Mouse (Mus musculus): Measurements from ENCODE around the gene Vps33b. TPM values are rescaled to one million over a fixed set of nuclear protein-coding genes. Genes with fewer than 3 reads are reported as not detected.
"Not testable (repeated sequence)": the region's sequence is repeated elsewhere in the genome, so short reads cannot be mapped to it uniquely, and the experiment has no call there.

Gene Vps33b
- total RNA-seq, 4 experiments from 2014 or later = 2.7 to 3.6 (median 3.3) TPM

DNA sequence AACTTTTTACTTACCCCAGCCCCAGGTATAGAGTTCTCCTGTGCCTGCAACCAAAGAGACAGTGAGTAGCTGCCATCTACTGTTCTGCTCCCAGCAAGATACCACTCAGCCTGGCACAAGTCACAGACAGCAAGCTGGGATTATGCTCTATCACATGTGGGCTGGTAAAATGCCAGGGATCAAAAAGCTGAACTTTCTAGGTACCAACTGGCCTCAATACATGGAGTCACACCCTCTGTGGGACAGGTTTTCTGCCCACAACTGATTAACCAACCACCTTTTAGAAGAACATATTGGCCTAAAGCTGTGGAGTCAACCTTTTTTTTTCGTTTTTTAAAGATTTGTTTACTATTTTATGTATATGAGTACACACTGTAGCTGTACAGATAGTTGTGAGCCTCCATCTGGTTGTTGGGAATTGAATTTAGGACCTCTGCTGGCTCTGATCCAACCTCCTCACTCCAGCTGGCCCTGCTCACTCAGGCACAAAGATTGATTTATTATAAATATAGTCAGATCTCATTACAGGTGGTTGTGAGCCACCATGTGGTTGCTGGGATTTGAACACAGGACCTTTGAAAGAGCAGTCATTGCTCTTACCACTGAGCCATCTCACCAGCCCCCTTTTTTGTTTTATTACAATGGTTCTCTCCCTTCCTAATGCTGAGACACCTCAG lies 48.1 kb downstream of the Vps33b start:
- no peak for DNase-seq (ENCODE audit: low spot score in 2 of 2)

DNA sequence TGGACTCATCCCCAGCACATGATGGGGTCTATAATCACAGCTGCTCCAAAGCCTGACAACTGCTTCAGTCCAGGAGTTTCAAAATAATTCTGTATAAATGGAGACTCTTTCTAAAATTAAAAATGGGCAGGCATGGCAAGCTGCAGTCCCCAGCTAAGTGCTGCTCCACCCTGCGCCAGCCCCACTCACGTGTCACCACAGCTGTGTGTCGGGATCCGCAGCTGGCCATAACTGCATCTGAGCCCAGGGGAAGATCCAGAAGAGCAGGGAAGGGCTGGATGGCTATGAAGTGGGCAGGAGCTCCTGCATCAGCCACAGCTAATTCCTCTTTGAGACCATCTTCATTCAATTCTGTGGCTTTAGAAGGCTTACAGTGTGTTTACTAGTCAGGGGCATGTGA lies 49.2 kb downstream of the Vps33b start:
- DNase-seq (ENCODE audit: low spot score in 2 of 2) = no peak

- DNase-seq (ENCODE audit: low spot score in 2 of 2) = no peak
Measured at GRCm38 (mm10) chr7:80319846-80320496, 50.5 kb downstream of the Vps33b start.

GRCm38 (mm10) chr7:80323336-80323735 lies 53.9 kb downstream of the Vps33b start:
- DNase-seq (ENCODE audit: low spot score in 2 of 2) = no peak

- DNase-seq (ENCODE audit: low spot score in 2 of 2) = peak; percentile 88
Measured at GRCm38 (mm10) chr7:80324043-80324815, 54.8 kb downstream of the Vps33b start, which contains the start of gene Rccd1. Gene Rccd1, minus strand, starts transcription at chr7:80324454.

- DNase-seq (ENCODE audit: low spot score in 2 of 2) = not testable (repeated sequence)
Measured at GRCm38 (mm10) chr7:80324816-80325119, 55.3 kb downstream of the Vps33b start.

- DNase-seq (ENCODE audit: low spot score in 2 of 2) = no peak
Measured at GRCm38 (mm10) chr7:80325292-80325868, 55.9 kb downstream of the Vps33b start.

GRCm38 (mm10) chr7:80326076-80326475 lies 56.6 kb downstream of the Vps33b start:
- DNase-seq (ENCODE audit: low spot score in 2 of 2) = no peak

GRCm38 (mm10) chr7:80330278-80330677 lies 60.8 kb downstream of the Vps33b start:
- no peak for DNase-seq (ENCODE audit: low spot score in 2 of 2)

- no peak for DNase-seq (ENCODE audit: low spot score in 2 of 2)
Measured at GRCm38 (mm10) chr7:80331433-80331832, 62.0 kb downstream of the Vps33b start.

DNA sequence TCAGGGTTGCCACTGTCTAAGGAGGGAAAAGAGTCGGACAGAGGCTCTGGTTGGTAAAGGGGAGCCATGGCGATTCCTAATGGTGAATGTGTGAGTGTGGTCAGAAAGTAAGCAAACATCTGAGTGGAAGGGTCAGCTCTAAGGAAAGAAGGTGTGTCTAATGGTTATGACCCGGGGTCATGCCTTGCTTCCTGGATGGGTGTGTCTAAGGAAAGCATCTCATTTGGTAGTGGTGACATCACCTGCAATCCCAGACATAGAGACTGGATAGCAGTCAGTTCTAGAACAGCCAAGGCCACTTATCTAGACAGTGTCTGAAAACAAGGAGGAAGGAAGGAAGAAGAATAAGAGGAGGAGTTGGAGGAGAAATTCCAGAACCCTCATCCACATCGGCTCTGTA lies 65.4 kb downstream of the Vps33b start:
- DNase-seq (ENCODE audit: low spot score in 2 of 2) = no peak

DNA sequence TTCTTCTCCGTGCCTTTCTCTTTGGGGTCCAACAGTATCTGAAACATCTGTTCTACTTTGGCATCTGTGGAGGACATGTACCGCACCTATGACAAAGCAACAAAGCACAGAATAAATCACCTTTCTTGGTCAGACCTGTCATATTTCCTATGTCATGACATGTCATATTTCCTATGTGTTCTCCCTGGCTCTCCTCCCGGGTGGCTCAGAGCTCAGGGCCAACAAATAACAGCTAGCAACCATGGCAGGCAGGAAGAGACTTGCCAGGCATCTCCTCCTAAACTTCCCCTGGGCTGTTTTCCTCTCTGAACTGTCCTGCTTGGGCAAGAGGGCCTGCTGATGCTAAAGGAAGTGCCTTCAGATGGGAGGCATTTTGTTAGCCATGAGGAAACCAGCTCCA lies 67.5 kb downstream of the Vps33b start:
- no peak for DNase-seq (ENCODE audit: low spot score in 2 of 2)

DNA sequence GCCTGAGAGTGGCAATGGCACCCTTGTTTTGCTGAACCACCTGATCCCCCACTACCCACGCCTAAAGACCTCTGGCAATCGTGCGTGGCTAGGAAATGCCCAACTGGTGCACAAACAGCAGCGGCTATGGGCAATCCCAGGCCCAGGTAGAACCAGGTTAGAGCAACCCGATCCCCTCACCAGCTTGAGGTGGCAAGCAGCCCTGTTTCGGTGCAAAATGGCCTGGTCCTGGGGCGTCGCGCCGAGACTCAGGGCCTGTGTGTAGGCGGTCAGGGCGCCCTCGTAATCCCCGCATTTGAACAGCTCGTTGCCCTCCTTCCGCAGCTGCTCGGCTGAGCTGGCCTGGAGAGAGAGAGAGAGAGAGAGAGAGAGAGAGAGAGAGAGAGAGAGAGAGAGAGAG lies 69.9 kb downstream of the Vps33b start:
- DNase-seq (ENCODE audit: low spot score in 2 of 2) = peak in 1 of 2 experiments; percentile 40

DNA sequence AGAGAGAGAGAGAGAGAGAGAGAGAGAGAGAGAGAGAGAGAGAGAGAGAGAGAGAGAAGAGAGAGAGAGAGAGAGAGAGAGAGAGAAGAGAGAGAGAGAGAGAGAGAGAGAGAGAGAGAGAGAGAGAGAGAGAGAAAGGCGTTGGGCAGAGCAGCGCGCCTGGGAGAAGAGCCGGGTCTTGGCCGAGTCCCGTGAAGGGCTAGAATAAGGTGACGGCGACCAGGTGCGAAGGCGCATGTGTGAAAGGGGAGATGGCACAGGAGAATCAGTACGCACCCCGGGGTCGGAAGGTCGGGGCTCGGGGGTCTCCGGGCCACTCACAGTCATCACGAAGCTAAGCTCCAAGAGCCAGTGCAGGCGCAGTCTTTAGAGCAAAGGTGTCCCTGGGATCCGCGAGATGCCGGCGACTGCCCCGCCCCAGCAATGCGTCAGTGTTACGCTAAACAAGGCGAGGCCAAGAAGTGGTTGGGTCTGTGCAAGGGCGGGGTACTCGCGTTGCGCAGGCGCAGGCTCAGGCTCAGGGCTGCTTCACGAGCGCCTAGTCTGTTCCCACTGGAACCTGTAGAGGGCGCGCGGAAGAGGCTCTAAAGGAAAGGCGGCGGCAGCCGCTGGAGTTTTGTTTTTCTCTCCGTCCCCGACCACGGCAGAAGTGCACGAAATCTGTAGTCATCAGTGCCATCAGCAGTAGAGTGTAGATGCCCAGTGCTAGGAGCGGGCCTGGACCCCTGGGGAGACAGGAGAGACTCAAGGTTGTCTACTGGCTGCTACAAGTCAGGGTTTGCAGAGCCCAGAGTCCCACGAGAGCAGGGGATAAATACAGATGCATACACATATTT lies 70.6 kb downstream of the Vps33b start:
- DNase-seq (ENCODE audit: low spot score in 2 of 2) = peak; percentile 95 to 97

DNA sequence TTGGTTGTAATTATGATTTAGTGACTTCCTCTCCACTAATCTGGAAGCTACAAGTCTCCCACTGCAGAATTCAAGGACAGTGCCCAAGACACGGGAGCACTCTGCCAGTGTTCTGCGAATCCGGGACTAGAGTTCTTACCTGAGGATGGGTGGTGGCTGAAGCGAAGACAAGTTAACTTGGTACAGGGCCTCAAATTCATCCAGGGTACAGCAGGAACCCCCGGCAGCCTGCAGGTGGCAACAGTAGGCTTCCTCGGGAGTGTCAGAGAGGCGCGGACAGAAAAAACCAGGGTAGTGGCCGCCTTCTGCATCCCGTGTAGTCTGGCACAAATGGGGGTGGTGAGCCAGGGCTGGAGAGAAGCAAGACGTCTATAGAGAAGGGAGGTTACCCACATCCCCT lies 71.3 kb downstream of the Vps33b start, which contains the start of gene Unc45a:
Gene Unc45a, minus strand, starts transcription at position 213 of the 400 bp plus-strand sequence.
- peak; percentile 63 to 65 for DNase-seq (ENCODE audit: low spot score in 2 of 2)

Other genes starting within 250 kb of the Vps33b start
- gene Zfp710, start 244.8 kb upstream of the Vps33b start, total RNA-seq (2022) = 10 to 100 TPM; 18.5 to 37.8 (median 27.3) TPM
- gene Idh2, start 154.3 kb upstream of the Vps33b start, total RNA-seq (2022) = 100 to 1,000 TPM; 295 to 383 (median 326) TPM
- gene Sema4b, start 82.8 kb upstream of the Vps33b start, total RNA-seq (2022) = 1 to 10 TPM in 3 of 4 experiments, under 1 TPM in 1; 0.92 to 2.1 (median 1.5) TPM
- gene Cib1, start 36.8 kb upstream of the Vps33b start, total RNA-seq (2022) = 1 to 10 TPM; 4.8 to 6.2 (median 5.8) TPM
- 1 to 10 TPM in 1 of 4 experiments, under 1 TPM in 3; 0.56 to 1.3 (median 0.83) TPM for gene Gdpgp1, start 36.8 kb upstream of the Vps33b start, total RNA-seq (2022)
- gene Ttll13, start 23.3 kb upstream of the Vps33b start, total RNA-seq (2022) = under 1 TPM in 2 of 4 experiments, not detected in 2; 0.20 to 0.48 TPM
- gene Ngrn, start 8.4 kb upstream of the Vps33b start, total RNA-seq (2022) = 10 to 100 TPM; 22.8 to 25.3 (median 24.9) TPM
- under 1 TPM in 1 of 4 experiments, not detected in 3; 0.17 TPM for gene Prc1, start 24.8 kb downstream of the Vps33b start, total RNA-seq (2022)
- gene Rccd1, start 54.8 kb downstream of the Vps33b start, total RNA-seq (2022) = 1 to 10 TPM; 5.6 to 7.7 (median 6.5) TPM
- 10 to 100 TPM; 10.4 to 14.9 (median 12.0) TPM for gene Unc45a, start 71.4 kb downstream of the Vps33b start, total RNA-seq (2022)
- 10 to 100 TPM; 22.9 to 26.1 (median 24.6) TPM for gene Hddc3, start 73.5 kb downstream of the Vps33b start, total RNA-seq (2022)
- gene Man2a2, start 101.7 kb downstream of the Vps33b start, total RNA-seq (2022) = 100 to 1,000 TPM; 139 to 171 (median 148) TPM
- 1 to 10 TPM; 1.7 to 2.7 (median 2.4) TPM for gene Fes, start 118.3 kb downstream of the Vps33b start, total RNA-seq (2022)
- 10 to 100 TPM; 50.3 to 60.1 (median 56.7) TPM for gene Furin, start 135.8 kb downstream of the Vps33b start, total RNA-seq (2022)

Data from gastrocnemius, adult 8-10 months (tissue).